Mouse (Mus musculus) ES-E14 (cell line): ENCODE measurements around the gene Svep1. TPM values are rescaled to one million over a fixed set of nuclear protein-coding genes. Genes with fewer than 3 reads are reported as not detected.
A peak's percentile ranks its signal among the peaks of the same experiment; 100 is the strongest.

Source experiments
- DNase-seq: peaks from one replicate; pipeline ENCODE4 v3.0.0-alpha.2; 2013; ENCODE audit warnings: low read depth, low spot score
- H3K27ac ChIP-seq: 2 replicates; pipeline ENCODE4 v1.5.1; 2012; ENCODE audit warnings: low read depth, mild to moderate bottlenecking, low read length, moderate library complexity, mixed read lengths; ENCODE audit not compliant: poor library complexity, insufficient read depth, severe bottlenecking
- H3K36me3 ChIP-seq: 2 replicates; pipeline ENCODE4 v1.6.1; 2012; ENCODE audit warnings: mild to moderate bottlenecking, low read length, moderate library complexity, mixed read lengths; ENCODE audit not compliant: control insufficient read depth, poor library complexity, insufficient read depth, severe bottlenecking
- H3K4me1 ChIP-seq, 2 experiments: fragments of 150-350 bp in 1 of 2; sonication (generic) in 1 of 2; 2 replicates each; pipeline ENCODE4 v1.6.1; 2012; ENCODE audit warnings: low read length in 2 of 2, mild to moderate bottlenecking in 1 of 2, mixed read lengths in 1 of 2; ENCODE audit not compliant: control insufficient read depth in 2 of 2, insufficient read depth in 2 of 2, poor library complexity in 1 of 2
- H3K4me3 ChIP-seq, 2 experiments: fragments of 150-350 bp in 1 of 2; sonication (generic) in 1 of 2; 2 replicates each; pipeline ENCODE4 v1.5.1; 2012; ENCODE audit warnings: low read length in 2 of 2, low read depth in 1 of 2, mild to moderate bottlenecking in 1 of 2, mixed read lengths in 1 of 2; ENCODE audit not compliant: insufficient read depth in 1 of 2, poor library complexity in 1 of 2, severe bottlenecking in 1 of 2
- H3K9ac ChIP-seq: 2 replicates; pipeline ENCODE4 v1.6.1; 2012; ENCODE audit warnings: low read depth, mild to moderate bottlenecking, low read length, mixed read lengths; ENCODE audit not compliant: poor library complexity, insufficient read depth, severe bottlenecking
- H3K9me3 ChIP-seq: fragments of 150-350 bp; sonication (generic); 2 replicates; pipeline ENCODE4 v1.6.1; 2012; ENCODE audit warnings: low read depth, mild to moderate bottlenecking, low read length; ENCODE audit not compliant: control insufficient read depth, insufficient read depth
- CHD2 ChIP-seq: IDR thresholded peaks from 2 replicates; pipeline ENCODE4 v1.6.1; 2014; ENCODE audit warnings: mild to moderate bottlenecking, low read depth, low read length, inconsistent platforms
- HCFC1 ChIP-seq: IDR thresholded peaks from 2 replicates; pipeline ENCODE4 v1.6.1; 2012; ENCODE audit warnings: low read length, inconsistent platforms, borderline replicate concordance; ENCODE audit not compliant: insufficient read depth
- MAFK ChIP-seq: IDR thresholded peaks from 2 replicates; pipeline ENCODE4 v1.6.1; 2014; ENCODE audit warnings: mild to moderate bottlenecking, low read depth, low read length, inconsistent platforms; ENCODE audit not compliant: insufficient read depth
- ZC3H11A ChIP-seq: IDR thresholded peaks from 2 replicates; pipeline ENCODE4 v1.6.1; 2012; ENCODE audit warnings: low read depth, mild to moderate bottlenecking, inconsistent platforms, low read length, borderline replicate concordance
- ZNF384 ChIP-seq: IDR thresholded peaks from 2 replicates; pipeline ENCODE4 v1.6.1; 2012; ENCODE audit warnings: low read depth, low read length, inconsistent platforms
- in situ Hi-C, 2 experiments: fragments of 600-800 bp; cut with MboI; formaldehyde crosslinking; loops; one replicate each; pipeline ENCODE4 v1.15.1; 2025; ENCODE audit warnings: low sequenced_read_pairs in 2 of 2, inconsistent platforms in 1 of 2; ENCODE audit not compliant: unreplicated experiment in 2 of 2
- total RNA-seq: library from RNA; depleted of rRNA; stranded (reverse); fragments of 300-350 nt; gene quantifications from 2 replicates; pipeline ENCODE4 v1.2.3, GENCODE M21; 2012

Svep1 gene
- total RNA-seq, 1 experiment = 0.22 TPM

DNA sequence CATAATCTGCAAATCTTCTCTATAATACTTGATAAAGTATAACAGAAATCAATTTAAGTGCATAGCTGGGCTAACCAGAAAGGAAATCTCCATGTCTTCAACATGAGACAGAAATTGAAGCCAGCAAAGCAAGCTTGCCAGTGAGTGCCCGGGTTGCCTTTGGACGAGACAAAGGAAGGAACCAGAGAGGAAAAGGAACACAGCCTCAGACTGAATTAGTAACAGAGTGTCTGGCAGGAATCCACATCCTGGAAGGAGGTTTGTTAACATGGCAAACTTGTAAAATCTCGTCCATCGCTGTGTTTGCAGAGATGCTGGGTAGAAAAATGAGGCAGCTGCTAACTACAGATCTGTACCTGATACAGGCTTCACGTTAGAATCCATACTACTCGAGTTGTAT is 128.7 kb downstream of the Svep1 start:
- no peak for TF ChIP-seq HCFC1
- TF ChIP-seq CHD2 = no peak
- TF ChIP-seq MAFK = no peak
- H3K9ac ChIP-seq = no peak overlapping the region
- no peaks in the 10 kb centered on the region for H3K4me1 ChIP-seq
- no peaks in the 10 kb centered on the region for H3K9me3 ChIP-seq
- H3K4me3 ChIP-seq = no peak overlapping the region
- no peak for DNase-seq
- no peaks in the 10 kb centered on the region for H3K36me3 ChIP-seq
- in situ Hi-C loops = loop anchor here in 1 of 2 experiments (10.0 to 25.0 kb wide), 2 partner anchors 173 to 416 kb away; no protein-coding TSS in a partner anchor
- no peak overlapping the region for H3K27ac ChIP-seq

DNA sequence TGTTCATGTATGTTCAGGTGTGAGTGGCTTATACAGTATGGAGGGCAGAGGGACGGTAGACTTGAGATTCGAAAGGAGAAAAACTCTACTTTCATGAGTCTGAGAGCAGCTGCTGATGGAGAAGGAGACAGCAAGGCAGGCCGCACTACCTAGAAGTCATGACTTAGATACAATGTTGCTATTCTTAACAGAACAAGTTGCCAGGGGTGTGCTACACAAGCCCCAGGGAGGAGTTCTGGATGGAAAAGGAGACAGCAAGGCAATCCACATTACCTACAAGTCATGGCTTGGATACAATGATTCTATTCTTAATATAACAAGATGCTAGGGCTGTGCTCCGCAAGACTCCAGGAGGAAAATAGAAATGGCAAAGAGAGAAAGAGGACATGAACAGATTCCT is 129.1 kb downstream of the Svep1 start:
- Histone ChIP-seq H3K4me1 (no peaks in the 10 kb centered on the region), H3K36me3 (no peaks in the 10 kb centered on the region), H3K9me3 (no peaks in the 10 kb centered on the region), H3K27ac (no peak overlapping the region), H3K9ac (no peak overlapping the region), H3K4me3 (no peak overlapping the region)
- TF ChIP-seq ZNF384 = no peak
- no peak for TF ChIP-seq ZC3H11A
- TF ChIP-seq CHD2 = no peak
- no peak for TF ChIP-seq HCFC1
- no peak for TF ChIP-seq MAFK
- in situ Hi-C loops = loop anchor here in 1 of 2 experiments (10.0 to 25.0 kb wide), 2 partner anchors 173 to 415 kb away; no protein-coding TSS in a partner anchor
- DNase-seq = no peak

DNA sequence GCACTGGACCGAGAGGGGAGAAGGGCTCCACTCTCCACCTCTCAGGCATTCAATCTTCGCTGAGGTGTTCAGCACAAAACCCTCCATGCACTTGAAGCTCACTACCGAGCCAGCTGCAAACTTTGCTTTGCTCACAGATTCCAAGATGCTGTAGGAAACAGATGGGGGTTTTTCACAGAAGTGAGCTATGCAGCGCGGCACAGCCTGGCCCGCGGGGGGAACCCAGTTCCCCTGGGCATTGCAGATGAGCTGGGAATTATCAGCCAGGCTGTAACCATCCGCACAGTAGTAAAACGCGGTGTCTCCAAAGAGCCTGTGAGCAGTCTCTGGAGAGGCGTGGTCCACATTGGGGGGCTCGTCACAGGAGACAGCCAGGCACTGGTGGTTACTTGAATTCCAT is 133.8 kb downstream of the Svep1 start:
- in situ Hi-C loops = loop anchor here in 1 of 2 experiments (10.0 kb wide), 1 partner anchor 168 kb away; no protein-coding TSS in a partner anchor
- TF ChIP-seq HCFC1 (no peak), CHD2 (no peak)
- no peak for DNase-seq
- H3K27ac ChIP-seq = no peak overlapping the region
- H3K4me3 ChIP-seq = peak overlapping the region in 1 of 2 experiments; percentile 16; a peak in 1 of 4 replicates
- H3K9me3 ChIP-seq = no peaks in the 10 kb centered on the region
- no peak overlapping the region for H3K9ac ChIP-seq
- no peaks in the 10 kb centered on the region for H3K4me1 ChIP-seq
- no peaks in the 10 kb centered on the region for H3K36me3 ChIP-seq

DNA sequence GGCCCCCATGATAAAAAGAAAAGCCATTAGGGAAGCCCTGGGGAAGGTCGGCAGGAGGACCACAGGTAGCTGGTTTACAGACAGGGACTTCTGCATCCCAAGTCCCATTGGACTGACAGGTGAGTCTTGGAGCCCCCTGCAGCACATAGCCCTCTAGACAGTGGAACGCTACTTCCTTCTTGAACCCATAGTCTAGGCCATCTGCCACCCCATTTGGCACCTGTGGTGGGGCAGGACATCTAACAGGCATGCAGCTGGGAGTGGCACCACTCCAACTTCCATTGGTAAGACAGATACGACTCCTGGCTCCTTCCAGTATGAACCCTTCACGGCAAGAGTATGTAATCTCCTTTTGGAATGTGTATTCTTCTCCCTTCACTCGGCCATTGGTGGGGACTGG is 137.8 kb downstream of the Svep1 start:
- no peaks in the 10 kb centered on the region for H3K36me3 ChIP-seq
- no peaks in the 10 kb centered on the region for H3K9me3 ChIP-seq
- H3K4me3 ChIP-seq = no peak overlapping the region
- no peak for DNase-seq
- in situ Hi-C loops = no loop called here
- no peak overlapping the region for H3K9ac ChIP-seq
- H3K27ac ChIP-seq = no peak overlapping the region
- TF ChIP-seq ZC3H11A = no peak
- no peak for TF ChIP-seq MAFK
- no peak for TF ChIP-seq HCFC1
- no peak for TF ChIP-seq CHD2
- TF ChIP-seq ZNF384 = no peak
- no peaks in the 10 kb centered on the region for H3K4me1 ChIP-seq

DNA sequence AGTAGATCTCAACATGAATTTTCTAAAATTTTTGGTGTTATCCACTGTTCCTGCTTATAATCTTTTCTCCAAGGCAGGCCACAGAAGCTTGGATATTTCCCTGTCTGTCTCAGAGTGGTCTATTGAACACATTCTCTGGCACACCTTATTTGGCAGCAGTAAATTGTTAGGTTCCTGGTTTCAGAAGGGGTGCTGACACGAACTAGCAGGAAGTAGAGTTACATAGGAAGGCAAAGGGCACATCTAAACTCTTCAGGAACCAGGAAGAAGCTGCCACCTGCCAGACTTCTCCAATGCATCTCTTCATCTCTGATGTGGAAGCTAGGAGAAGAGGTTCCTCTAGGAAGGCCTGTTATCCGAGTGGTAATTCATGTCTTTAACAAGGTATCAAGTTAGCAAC is 141.9 kb downstream of the Svep1 start:
- TF ChIP-seq CHD2 (no peak), MAFK (no peak), HCFC1 (no peak), ZC3H11A (no peak), ZNF384 (no peak)
- no peak for DNase-seq
- in situ Hi-C loops = no loop called here
- Histone ChIP-seq H3K4me3 (no peak overlapping the region), H3K36me3 (no peaks in the 10 kb centered on the region), H3K27ac (no peak overlapping the region), H3K9ac (no peak overlapping the region), H3K9me3 (no peaks in the 10 kb centered on the region), H3K4me1 (no peaks in the 10 kb centered on the region)
